Mouse (Mus musculus) layer of hippocampus, adult 8-10 months (tissue): ENCODE data around the gene Nhlrc4. TPM values are rescaled to one million over a fixed set of nuclear protein-coding genes. Genes with fewer than 3 reads are reported as not detected.

ENCODE experiments used
- total RNA-seq, 4 experiments: library from RNA; stranded (reverse); gene quantifications; 2 replicates each; pipeline ENCODE4 v1.2.4; 2022

Gene Nhlrc4
- total RNA-seq, 4 experiments from 2014 or later: 0.16 to 2.8 (median 0.28) TPM; not detected in 1

Other genes with a start within 250 kb of the Nhlrc4 start
- 100 to 1,000 TPM; 115 to 135 (median 117) TPM for gene Gng13, start 227.8 kb downstream of the Nhlrc4 start, total RNA-seq
- 1 to 10 TPM; 1.3 to 4.9 (median 2.0) TPM for gene Chtf18, start 217.5 kb downstream of the Nhlrc4 start, total RNA-seq
- 10 to 100 TPM; 51.7 to 56.8 (median 54.0) TPM for gene Rpusd1, start 217.3 kb downstream of the Nhlrc4 start, total RNA-seq
- under 1 TPM in 3 of 4 experiments, not detected in 1; 0.13 to 0.41 (median 0.23) TPM for gene Mslnl, start 208.9 kb downstream of the Nhlrc4 start, total RNA-seq
- 1 to 10 TPM in 2 of 4 experiments, under 1 TPM in 2; 0.21 to 1.8 (median 0.92) TPM for gene Msln, start 190.6 kb downstream of the Nhlrc4 start, total RNA-seq
- gene Narfl, start 171.2 kb downstream of the Nhlrc4 start, total RNA-seq: 10 to 100 TPM; 33.0 to 45.0 (median 34.2) TPM
- 100 to 1,000 TPM in 2 of 4 experiments, 10 to 100 TPM in 2; 94.5 to 130 (median 112) TPM for gene Haghl, start 159.3 kb downstream of the Nhlrc4 start, total RNA-seq
- under 1 TPM; 0.43 to 1.00 (median 0.94) TPM for gene Ccdc78, start 158.4 kb downstream of the Nhlrc4 start, total RNA-seq
- 100 to 1,000 TPM in 2 of 4 experiments, 10 to 100 TPM in 2; 93.0 to 103 (median 99.1) TPM for gene Fam173a, start 152.1 kb downstream of the Nhlrc4 start, total RNA-seq
- gene AC134908.4, start 149.3 kb downstream of the Nhlrc4 start, total RNA-seq: 1 to 10 TPM in 1 of 4 experiments, not detected in 3; 1.5 TPM
- 10 to 100 TPM; 66.8 to 93.2 (median 84.5) TPM for gene Metrn, start 147.8 kb downstream of the Nhlrc4 start, total RNA-seq
- 100 to 1,000 TPM; 532 to 577 (median 554) TPM for gene Fbxl16, start 135.9 kb downstream of the Nhlrc4 start, total RNA-seq
- 10 to 100 TPM; 22.8 to 29.0 (median 26.5) TPM for gene Wdr24, start 121.3 kb downstream of the Nhlrc4 start, total RNA-seq
- gene Jmjd8, start 116.1 kb downstream of the Nhlrc4 start, total RNA-seq: 10 to 100 TPM; 61.0 to 63.6 (median 61.8) TPM
- gene Stub1, start 111.6 kb downstream of the Nhlrc4 start, total RNA-seq: 100 to 1,000 TPM; 151 to 155 (median 152) TPM
- gene Rhbdl1, start 107.7 kb downstream of the Nhlrc4 start, total RNA-seq: 10 to 100 TPM; 31.6 to 44.8 (median 40.9) TPM
- 10 to 100 TPM; 21.4 to 27.6 (median 25.7) TPM for gene Gm20683, start 103.2 kb downstream of the Nhlrc4 start, total RNA-seq
- gene Rhot2, start 100.1 kb downstream of the Nhlrc4 start, total RNA-seq: 100 to 1,000 TPM in 1 of 4 experiments, 10 to 100 TPM in 3; 81.2 to 107 (median 93.1) TPM
- 10 to 100 TPM; 19.0 to 28.8 (median 23.6) TPM for gene Wdr90, start 83.5 kb downstream of the Nhlrc4 start, total RNA-seq
- 10 to 100 TPM; 16.9 to 26.9 (median 21.5) TPM for gene Mcrip2, start 76.2 kb downstream of the Nhlrc4 start, total RNA-seq
- gene Mettl26, start 69.9 kb downstream of the Nhlrc4 start, total RNA-seq: 10 to 100 TPM; 37.5 to 42.2 (median 39.1) TPM
- gene Wfikkn1, start 64.1 kb downstream of the Nhlrc4 start, total RNA-seq: 1 to 10 TPM; 1.6 to 2.4 (median 1.9) TPM
- 10 to 100 TPM; 42.0 to 72.9 (median 46.4) TPM for gene Rab40c, start 25.2 kb downstream of the Nhlrc4 start, total RNA-seq
- gene Pigq, start within 50 bp of the Nhlrc4 start, total RNA-seq: 100 to 1,000 TPM; 104 to 128 (median 120) TPM
- gene A930017K11Rik, start 7.6 kb upstream of the Nhlrc4 start, total RNA-seq: 1 to 10 TPM in 1 of 4 experiments, under 1 TPM in 3; 0.77 to 1.2 (median 0.88) TPM
- 10 to 100 TPM; 45.4 to 61.2 (median 53.8) TPM for gene Capn15, start 40.8 kb upstream of the Nhlrc4 start, total RNA-seq
- gene Rab11fip3, start 124.6 kb upstream of the Nhlrc4 start, total RNA-seq: 100 to 1,000 TPM in 3 of 4 experiments, 10 to 100 TPM in 1; 96.5 to 113 (median 102) TPM
- gene Decr2, start 145.4 kb upstream of the Nhlrc4 start, total RNA-seq: 10 to 100 TPM; 27.6 to 31.2 (median 29.7) TPM
- 1 to 10 TPM; 5.1 to 6.3 (median 5.4) TPM for gene Nme4, start 150.6 kb upstream of the Nhlrc4 start, total RNA-seq
- gene Tmem8, start 168.3 kb upstream of the Nhlrc4 start, total RNA-seq: 10 to 100 TPM; 13.8 to 16.2 (median 15.5) TPM
- gene Mrpl28, start 178.5 kb upstream of the Nhlrc4 start, total RNA-seq: 10 to 100 TPM; 58.1 to 71.4 (median 62.0) TPM
- gene Axin1, start 193.7 kb upstream of the Nhlrc4 start, total RNA-seq: 10 to 100 TPM; 26.7 to 31.1 (median 29.5) TPM